Mouse (Mus musculus): ENCODE results near the gene Golga7b.
A peak's percentile ranks its signal among the peaks of the same experiment; 100 is the strongest.

Gene Golga7b

GRCm38 (mm10) chr19:42255438-42255783 is 8.0 kb downstream of the Golga7b start:
- DNase-seq = no peak

DNA sequence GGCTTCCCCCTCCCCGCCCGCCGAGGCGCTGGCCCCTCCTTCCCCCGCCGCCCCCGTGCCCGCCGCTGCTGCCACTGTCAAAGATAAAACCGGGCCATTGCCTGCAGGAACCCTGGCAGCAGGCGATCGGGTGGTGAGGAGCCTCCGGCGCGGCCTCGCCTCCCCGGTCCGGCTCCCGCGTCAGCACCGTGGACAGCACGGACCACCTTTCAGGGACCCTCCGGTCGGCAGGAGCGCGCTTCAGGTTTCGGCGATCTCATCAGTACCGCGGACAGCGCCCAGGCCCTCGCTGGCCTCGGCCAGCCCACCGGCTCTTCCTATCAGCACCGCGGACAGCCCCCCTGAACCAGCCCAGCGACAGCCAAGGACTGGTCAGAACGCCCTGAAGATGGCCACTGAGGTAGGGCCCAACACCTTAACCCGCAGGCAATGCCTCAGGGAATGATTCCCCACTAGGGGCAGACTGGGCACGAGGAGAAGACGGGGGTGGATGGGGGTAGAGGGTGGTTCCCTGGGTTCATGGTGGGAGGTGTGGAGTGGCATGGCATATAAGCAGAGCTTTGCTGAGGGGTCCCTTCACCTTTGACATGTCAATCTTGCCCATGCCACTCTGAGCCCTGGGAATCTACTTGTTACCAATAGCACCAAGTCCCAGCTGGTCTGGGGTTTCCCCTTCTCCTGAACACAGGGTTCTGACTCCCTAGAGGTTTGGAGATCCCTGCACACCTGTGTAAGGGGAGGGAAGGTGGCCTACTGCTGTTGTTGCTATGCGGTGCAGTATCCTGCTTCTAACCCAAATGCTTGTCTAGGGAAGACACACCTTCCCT is 8.6 kb downstream of the Golga7b start:
- DNase-seq = peak; percentile 84

DNA sequence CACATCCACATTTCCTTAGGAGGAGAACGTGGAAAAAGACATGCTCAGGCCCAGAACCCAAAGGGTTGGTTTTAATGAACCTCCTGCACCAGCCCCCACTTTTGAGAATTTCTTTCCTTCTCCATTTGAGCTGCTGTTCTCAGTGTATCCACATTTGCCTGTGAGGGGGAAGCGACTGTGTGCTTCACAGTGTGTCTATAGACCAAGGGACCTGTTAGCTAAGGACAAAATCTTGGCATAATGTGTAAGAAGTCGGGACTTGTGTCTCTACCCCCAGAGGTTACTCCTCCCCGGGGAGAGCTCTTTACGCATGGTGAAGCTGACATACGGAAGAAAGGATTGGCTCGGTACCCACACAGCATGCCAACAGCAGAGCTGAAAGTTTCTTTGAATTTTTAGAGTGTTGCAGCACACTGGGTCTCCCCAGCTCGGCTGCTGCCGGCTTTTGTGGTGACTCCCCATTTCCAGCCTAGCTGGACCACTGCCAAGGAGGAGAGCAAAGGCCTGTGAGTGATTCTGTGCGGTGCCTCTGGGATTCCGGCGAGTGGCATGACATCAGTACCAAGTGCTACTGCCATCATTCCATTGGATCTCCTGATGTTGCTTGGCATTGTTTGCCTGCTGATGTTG is 9.4 kb downstream of the Golga7b start:
- no peak for DNase-seq

DNA sequence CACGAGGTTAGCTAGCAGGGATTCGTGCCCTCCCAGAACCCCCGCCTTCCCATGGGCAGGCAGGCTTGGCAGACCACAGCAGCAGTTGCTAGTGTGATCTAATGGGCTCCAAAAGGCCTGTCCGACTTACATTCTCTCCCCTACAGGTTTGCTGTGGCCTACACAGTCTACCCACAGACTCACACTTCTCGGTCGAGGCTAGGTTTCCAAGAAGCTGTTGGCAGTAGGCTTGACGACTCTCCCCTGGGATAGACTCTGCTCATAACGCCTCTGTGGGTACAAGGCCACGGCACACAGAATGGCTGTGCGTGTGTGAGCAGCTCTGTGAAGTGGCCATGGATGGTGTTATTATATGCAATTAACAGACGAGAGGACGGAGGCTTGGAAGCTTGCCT is 9.9 kb downstream of the Golga7b start:
- DNase-seq = no peak

GRCm38 (mm10) chr19:42258031-42258430 is 10.7 kb downstream of the Golga7b start:
- no peak for DNase-seq

DNA sequence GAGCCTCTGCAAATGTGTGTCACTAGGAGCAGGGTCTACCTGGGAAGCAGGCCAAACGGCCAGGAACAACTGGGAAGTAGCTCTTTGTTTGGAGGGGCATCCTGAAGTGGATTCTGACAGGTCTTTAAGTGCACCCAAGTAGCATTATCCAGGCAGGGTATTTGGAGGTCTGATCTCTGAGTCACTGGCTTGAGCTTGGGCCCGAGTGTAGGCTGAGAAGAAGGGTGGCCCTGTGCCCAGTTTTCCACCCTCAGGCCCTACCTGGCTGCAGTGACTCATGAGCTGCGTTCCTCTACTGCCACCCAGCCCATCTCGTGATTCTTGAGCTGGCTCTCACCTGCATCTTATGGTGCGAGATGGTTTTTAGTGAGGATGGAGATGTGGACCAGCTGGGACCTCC is 11.2 kb downstream of the Golga7b start:
- no peak for DNase-seq

GRCm38 (mm10) chr19:42260486-42260885 is 13.1 kb downstream of the Golga7b start:
- DNase-seq = no peak

DNA sequence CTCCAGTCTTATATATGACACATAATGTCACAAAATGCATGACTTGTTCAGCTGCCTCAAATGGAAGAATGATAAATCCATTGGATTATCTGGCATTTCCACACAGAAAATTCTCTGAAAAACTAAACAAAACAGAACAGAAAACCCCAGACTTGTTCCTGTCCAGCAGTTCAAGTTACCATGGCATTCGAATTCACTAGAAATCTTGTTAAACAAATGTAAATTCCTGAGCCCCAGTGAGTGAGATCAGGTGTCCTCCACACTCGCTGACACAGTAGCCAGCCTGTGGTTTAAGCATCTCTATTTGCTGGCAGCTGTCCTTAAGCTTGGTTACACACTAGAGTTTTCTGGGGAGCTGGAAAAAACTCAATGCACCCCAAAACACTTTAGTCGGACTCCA is 16.1 kb downstream of the Golga7b start:
- DNase-seq = no peak

- DNase-seq = peak; percentile 47
These were observed 21.0 kb downstream of the Golga7b start for GRCm38 (mm10) chr19:42268337-42268736.

DNA sequence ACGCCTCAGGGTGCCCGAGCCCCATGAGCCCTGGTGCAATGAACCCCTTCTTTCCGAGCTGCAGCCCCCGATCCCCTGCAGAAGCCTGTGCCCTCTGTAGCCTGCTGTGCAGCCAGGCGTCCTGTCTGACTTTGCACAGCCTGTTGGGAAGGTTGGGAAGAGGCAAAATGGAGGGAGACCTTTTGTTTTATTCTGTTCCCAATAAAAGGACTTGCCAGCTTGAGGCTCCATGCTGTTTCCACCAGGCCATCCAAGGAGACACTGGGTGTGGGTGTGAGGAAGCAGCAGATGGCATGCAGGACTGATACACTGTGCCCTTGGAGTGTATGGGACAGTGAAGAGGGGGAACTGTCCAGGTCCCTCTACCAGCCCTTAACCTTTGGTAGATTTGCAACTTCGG is 22.7 kb downstream of the Golga7b start:
- no peak for DNase-seq

GRCm38 (mm10) chr19:42271182-42271581 is 23.8 kb downstream of the Golga7b start:
- no peak for DNase-seq

- DNase-seq = peak; percentile 81
These were observed 24.9 kb downstream of the Golga7b start for GRCm38 (mm10) chr19:42272003-42272963.

DNA sequence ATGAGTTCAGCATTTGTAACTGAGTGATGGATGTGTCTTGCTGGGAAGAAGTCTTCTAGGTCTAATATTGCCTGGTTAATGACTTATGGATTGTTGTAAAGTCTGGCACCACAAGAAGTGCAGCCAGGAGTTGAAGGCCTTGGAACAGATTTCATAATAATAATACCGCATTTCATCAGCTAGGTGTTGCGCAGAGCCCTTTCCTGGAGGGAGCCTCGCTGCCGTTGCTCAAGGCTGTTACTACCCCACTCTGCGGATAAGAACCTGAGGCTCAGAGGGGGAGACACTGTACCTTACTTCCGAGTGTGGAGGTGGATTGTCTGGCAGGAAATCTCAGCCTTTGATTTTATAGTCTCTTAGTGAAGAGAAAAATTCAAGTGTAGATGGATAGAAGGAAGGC is 29.9 kb downstream of the Golga7b start:
- DNase-seq = no peak

DNA sequence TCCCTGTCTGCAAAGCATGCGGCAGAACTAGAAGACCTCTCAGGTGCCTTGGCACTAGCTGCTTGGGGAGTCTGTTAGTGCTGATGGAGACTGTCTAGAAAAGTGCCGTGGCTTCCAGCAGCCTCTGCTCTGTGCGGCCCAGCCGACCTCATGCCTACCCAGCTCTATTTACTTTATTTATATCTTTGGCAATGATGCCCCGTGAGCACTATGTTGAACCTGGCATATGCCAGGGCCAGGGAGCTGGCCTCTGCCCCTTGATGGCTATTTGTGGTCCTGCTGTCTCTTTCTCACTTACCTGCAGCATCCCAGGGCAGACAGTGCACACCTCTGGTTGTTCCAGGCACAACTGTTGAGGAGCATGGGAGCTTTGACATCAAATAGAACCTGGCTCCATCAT is 31.1 kb downstream of the Golga7b start:
- DNase-seq = no peak

DNA sequence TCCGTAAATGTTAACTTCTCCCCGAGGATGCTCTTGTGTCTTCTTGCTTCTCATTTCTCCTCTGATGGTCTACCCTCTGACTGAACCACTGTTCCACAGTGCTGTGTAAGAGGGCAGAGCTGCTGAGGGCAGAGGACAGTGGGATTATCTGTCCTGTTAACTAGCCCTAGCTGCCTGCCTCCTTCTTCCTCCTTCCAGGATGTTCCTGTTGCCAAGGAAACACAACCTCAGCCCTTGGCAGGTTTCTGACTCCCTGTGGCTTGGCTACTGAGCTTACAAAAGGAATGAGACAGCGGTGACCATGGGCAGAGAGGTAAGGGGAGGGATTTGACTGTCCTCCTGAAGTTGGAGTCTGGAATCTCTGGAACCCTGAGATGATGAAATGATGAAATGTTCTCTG is 32.2 kb downstream of the Golga7b start:
- no peak for DNase-seq

- no peak for DNase-seq
These were observed 36.8 kb downstream of the Golga7b start for GRCm38 (mm10) chr19:42284178-42284577.

DNA sequence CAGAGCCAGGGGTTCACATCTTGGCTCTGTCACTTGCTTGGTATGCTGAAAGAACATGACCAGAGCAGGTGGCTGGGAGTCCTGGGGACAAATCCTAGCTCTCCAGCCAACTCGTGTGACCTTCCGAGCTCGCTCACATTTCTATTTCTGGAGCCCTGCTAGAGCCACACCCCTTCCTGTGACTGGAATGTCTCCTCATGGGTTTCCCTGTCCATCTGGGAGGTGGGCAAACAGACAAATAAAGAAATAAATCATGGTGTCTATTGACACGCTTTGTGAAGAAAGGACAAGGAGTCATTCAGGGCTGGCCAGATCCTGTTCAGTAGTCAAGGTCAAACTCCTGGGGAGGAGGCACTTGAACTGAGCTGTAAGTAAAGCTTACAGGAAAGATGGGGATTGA is 41.0 kb downstream of the Golga7b start:
- DNase-seq = no peak

DNA sequence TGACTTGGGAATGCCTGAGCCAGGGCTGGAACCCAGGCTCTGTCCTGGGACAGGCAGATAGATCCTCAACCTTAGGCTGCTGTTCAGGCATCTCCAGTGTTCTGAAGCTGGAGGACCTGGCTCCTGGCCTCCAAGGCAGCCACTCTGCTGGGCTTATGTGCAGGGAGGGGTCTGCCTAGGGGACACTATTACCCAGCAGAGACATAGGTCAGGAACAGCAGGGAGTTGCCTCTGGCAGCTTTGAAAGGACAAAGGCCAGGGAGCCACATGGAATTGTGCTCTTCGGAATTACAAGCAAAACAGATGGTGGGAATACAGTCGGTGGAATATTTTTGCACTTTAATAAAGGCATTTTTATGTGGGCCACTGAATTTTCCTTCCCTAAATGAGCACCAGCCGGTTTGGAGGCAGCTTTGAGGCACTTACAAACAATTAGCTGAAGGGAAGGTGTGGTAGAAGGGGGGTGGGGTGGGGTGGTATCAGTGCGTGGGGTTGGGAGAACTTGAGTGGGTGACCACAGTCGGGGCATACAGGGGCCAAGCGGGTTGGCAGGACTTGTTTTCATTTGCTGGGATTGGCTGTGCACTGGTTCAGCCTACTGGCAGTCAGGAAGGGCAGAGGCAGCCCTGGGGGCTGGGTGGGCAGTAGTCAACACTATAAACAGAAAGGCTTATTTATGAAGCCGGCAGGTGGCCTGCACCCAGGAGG is 43.7 kb downstream of the Golga7b start:
- DNase-seq = no peak

GRCm38 (mm10) chr19:42292106-42292505 is 44.7 kb downstream of the Golga7b start:
- no peak for DNase-seq

- DNase-seq = no peak
These were observed 45.8 kb downstream of the Golga7b start for GRCm38 (mm10) chr19:42293216-42293615.

DNA sequence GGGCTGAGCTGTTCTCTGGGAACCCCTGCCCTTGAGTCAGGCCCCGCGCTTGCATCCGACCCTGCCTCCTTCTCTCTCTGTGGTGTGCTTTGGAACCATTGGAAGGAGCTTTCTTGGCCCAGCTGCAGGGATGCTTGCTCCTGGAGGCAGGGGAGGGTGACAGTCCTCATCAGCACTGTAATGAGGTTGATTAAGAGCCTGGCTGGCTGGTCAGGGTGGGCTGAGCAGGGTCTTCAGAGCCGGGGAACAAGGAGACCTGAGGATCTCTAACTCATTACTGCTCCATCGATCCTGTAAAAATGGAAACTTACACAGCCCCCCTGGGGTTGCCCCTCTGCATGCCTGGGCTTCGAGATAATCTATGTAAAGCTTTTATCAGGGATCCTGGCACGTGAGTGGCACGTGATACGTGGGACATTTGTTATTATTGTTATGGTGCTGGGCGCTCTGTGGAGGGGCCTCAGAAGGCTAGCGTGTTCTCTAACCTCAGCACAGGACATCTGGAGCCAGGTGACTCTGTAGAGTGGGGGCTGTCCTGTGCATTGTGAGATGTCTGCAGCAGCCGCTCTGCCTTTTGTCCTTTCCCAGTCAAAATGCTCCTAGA is 55.9 kb downstream of the Golga7b start:
- DNase-seq = no peak

- no peak for DNase-seq
These were observed 57.1 kb downstream of the Golga7b start for GRCm38 (mm10) chr19:42304506-42304905.
